Mouse (Mus musculus) mouse trophoblast stem cell (cell line): ENCODE results near the gene Sdk1.

ENCODE experiments used
- in situ Hi-C, 2 experiments: fragments of 300-500 bp; cut with MseI, MboI; formaldehyde crosslinking; loops; 2 replicates in 1 of 2; 3 replicates in 1 of 2; pipeline ENCODE4 v1.15.1; 2025

Gene Sdk1

GRCm38 (mm10) chr5:142242597-142242996, 1001.3 kb downstream of the Sdk1 start:
- in situ Hi-C loops = no loop called here

GRCm38 (mm10) chr5:142243069-142243468, 1001.8 kb downstream of the Sdk1 start:
- in situ Hi-C loops = no loop called here

- in situ Hi-C loops = no loop called here
Observed at GRCm38 (mm10) chr5:142256231-142256630, 1014.9 kb downstream of the Sdk1 start.

GRCm38 (mm10) chr5:142258716-142259115, 1017.4 kb downstream of the Sdk1 start:
- in situ Hi-C loops = no loop called here

- in situ Hi-C loops = no loop called here
Observed at GRCm38 (mm10) chr5:142262060-142262459, 1020.8 kb downstream of the Sdk1 start.
